Mouse (Mus musculus): ENCODE data around the gene Phldb2. TPM values are rescaled to one million over a fixed set of nuclear protein-coding genes. Genes with fewer than 3 reads are reported as not detected.

Gene Phldb2
- polyA plus RNA-seq (2014; fragmentation: Nextera tagmentation; extraction: Ambion mirVana), result 24.3 and 25.9 TPM in 2 replicates

DNA sequence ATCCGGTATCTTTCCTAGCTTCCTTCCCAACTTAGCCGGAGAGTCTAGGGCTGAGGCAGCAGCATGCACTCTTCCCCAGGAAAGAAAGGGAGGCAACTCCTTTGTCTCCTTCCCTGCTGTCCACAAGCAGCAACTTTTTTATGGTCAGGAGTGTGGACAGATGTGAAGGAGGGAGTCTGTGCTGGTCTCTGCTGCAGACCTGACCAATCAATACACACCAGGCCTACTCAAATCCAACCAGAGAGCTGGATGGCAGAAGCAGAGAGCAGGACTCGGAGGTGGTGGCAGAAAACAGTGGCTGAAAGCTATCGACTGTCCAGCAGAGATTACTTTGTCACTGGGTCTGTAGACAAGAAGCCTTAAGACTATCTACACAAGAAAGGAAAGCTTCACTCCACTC is at the start of gene Phldb2:
Gene Phldb2, minus strand, starts transcription at position 205 of the 400 bp plus-strand sequence.
- peak within 1 kb of the TSS; percentile 33 for H3K4me3 ChIP-seq (ENCODE audit: low read depth, low read length)
- 64% methylated on average over 4 of the region's 4 CpGs for WGBS
- peak; percentile 63; the same call in 1 of the 2 replicates for ATAC-seq (replicated peaks; ENCODE audit: low FRiP score)
- peak within 1 kb of the TSS; percentile 48 for H3K4me2 ChIP-seq
- H3K9ac ChIP-seq (ENCODE audit: low read depth, low read length), result no peak within 1 kb of the TSS
- no peak for DNase-seq (ENCODE audit: low spot score)
- H3K9me3 ChIP-seq (ENCODE audit: control insufficient read depth, low read length), result no peaks in the 10 kb centered on the region
- H3K27ac ChIP-seq (ENCODE audit: low read depth, low read length), result 0 out of 2 replicates have a peak within 1 kb of the TSS, but pooled peaks have one; percentile 32
- H3K4me1 ChIP-seq (replicated peaks; ENCODE audit: control insufficient read depth, insufficient read depth, low read length), result no peaks in the 10 kb centered on the region
- no peaks in the 10 kb centered on the region for H3K36me3 ChIP-seq (ENCODE audit: control insufficient read depth, insufficient read depth, low read length)
- H3K27me3 ChIP-seq (replicated peaks; ENCODE audit: control insufficient read depth, insufficient read depth, low read length), result no peaks in the 10 kb centered on the region

DNA sequence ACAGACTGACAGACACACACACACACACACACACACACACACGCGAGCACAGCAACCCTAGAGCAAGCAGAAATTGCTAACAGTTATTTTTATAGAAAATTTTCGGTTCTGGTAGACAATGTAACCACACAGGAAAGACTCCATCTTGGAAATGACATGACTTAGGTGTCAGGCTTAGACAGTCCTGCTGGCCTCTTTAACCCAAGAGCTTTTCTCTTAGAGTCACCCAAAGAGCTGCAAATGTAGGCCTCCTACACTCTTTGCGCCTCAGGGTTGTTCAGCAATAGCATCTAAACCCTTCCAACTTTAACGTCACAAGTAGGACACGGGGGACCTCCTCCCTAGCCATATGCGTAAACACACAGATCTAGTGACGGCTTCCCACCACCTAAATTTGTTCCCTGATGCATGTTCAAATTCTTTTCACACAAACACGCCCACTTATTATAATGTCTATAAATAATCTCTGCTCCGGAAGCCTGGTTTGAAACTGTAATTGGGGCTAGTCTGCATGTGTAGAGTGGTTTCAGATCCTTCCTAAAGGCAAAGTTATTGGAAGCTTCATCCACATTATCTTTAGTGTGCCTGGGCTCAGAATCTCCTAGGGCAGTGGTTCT is 48.3 kb upstream of the Phldb2 start:
- no peaks in the 10 kb centered on the region for H3K9me3 ChIP-seq (ENCODE audit: control insufficient read depth, low read length)
- no peak overlapping the region for H3K27ac ChIP-seq (ENCODE audit: low read depth, low read length)
- H3K4me1 ChIP-seq (replicated peaks; ENCODE audit: control insufficient read depth, insufficient read depth, low read length), result no peaks in the 10 kb centered on the region
- DNase-seq (ENCODE audit: low spot score) (no peak), ATAC-seq (replicated peaks; ENCODE audit: low FRiP score) (no peak)
- WGBS, result 89% methylated on average over 10 of the region's 10 CpGs
- no peaks in the 10 kb centered on the region for H3K36me3 ChIP-seq (ENCODE audit: control insufficient read depth, insufficient read depth, low read length)
- H3K4me2 ChIP-seq, result no peak overlapping the region
- H3K4me3 ChIP-seq (ENCODE audit: low read depth, low read length), result no peak overlapping the region
- no peak overlapping the region for H3K9ac ChIP-seq (ENCODE audit: low read depth, low read length)
- H3K27me3 ChIP-seq (replicated peaks; ENCODE audit: control insufficient read depth, insufficient read depth, low read length), result no peaks in the 10 kb centered on the region

DNA sequence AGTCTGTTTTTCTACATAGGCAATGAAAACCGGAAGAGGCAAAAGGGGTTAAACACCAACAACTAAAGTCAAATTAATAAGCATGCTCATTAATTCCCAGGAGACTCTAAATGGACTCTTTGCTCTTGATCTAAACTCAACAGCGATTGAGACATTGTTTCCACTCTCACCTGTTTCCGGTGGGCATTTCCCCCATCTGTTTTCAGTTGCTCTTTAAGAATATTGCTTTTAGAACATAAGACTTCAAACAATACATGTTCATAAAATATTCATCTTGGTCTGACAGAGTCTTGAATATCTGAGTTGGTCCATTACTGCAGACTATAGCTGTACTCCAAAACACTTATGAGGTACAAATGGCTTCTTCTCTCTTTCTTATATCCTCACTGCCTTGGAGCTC is 47.6 kb upstream of the Phldb2 start:
- WGBS, result 86% methylated on average over 3 of the region's 3 CpGs
- DNase-seq (ENCODE audit: low spot score), result no peak
- no peaks in the 10 kb centered on the region for H3K27me3 ChIP-seq (replicated peaks; ENCODE audit: control insufficient read depth, insufficient read depth, low read length)
- no peaks in the 10 kb centered on the region for H3K36me3 ChIP-seq (ENCODE audit: control insufficient read depth, insufficient read depth, low read length)
- H3K9me3 ChIP-seq (ENCODE audit: control insufficient read depth, low read length), result no peaks in the 10 kb centered on the region
- no peak for ATAC-seq (replicated peaks; ENCODE audit: low FRiP score)
- H3K4me1 ChIP-seq (replicated peaks; ENCODE audit: control insufficient read depth, insufficient read depth, low read length), result no peaks in the 10 kb centered on the region
- no peak overlapping the region for H3K4me3 ChIP-seq (ENCODE audit: low read depth, low read length)
- H3K9ac ChIP-seq (ENCODE audit: low read depth, low read length), result no peak overlapping the region
- H3K4me2 ChIP-seq, result no peak overlapping the region
- no peak overlapping the region for H3K27ac ChIP-seq (ENCODE audit: low read depth, low read length)

DNA sequence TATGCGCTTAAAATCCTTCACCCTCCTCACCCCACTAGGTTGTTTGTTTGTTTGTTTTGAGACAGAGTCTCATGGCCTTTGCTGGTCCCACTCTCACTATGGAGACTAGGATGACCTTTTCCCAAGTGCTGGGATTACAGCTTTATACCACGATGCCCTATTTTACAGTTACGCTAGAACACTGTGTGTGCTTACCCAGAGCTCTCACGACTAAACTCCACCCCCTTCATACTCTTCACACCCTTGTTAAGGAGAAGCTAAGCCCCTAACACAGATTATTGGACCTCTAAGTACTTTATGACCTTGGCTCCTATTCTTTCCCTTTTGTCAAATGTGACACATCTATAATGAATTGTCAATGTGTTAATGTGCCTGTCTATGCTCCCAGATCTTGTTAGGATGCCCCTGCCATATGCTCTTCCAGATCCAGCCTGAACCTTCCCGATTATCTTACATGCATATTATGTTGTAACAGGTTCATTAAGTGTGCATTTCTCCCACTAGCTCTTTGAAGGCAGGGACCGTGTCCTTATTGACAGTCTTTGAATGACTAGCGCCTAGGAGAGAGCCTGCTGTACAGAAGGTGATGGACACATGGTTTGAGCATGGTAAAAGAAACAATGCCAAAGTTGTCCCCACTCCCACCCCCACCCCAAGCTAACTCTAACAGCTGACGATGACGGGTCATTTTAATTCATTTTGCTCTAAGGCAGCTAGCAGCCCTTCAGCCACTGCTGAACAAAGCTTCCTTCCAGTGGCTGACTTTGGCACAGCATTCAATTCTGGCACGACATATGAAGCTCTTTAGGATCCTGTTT is 46.2 kb upstream of the Phldb2 start:
- Histone ChIP-seq H3K9ac (ENCODE audit: low read depth, low read length) (no peak overlapping the region), H3K9me3 (ENCODE audit: control insufficient read depth, low read length) (no peaks in the 10 kb centered on the region), H3K4me3 (ENCODE audit: low read depth, low read length) (no peak overlapping the region), H3K4me1 (replicated peaks; ENCODE audit: control insufficient read depth, insufficient read depth, low read length) (no peaks in the 10 kb centered on the region), H3K36me3 (ENCODE audit: control insufficient read depth, insufficient read depth, low read length) (no peaks in the 10 kb centered on the region), H3K4me2 (no peak overlapping the region), H3K27me3 (replicated peaks; ENCODE audit: control insufficient read depth, insufficient read depth, low read length) (no peaks in the 10 kb centered on the region), H3K27ac (ENCODE audit: low read depth, low read length) (no peak overlapping the region)
- ATAC-seq (replicated peaks; ENCODE audit: low FRiP score) (no peak), DNase-seq (ENCODE audit: low spot score) (no peak)
- WGBS, result 81% methylated on average over 10 of the region's 10 CpGs

DNA sequence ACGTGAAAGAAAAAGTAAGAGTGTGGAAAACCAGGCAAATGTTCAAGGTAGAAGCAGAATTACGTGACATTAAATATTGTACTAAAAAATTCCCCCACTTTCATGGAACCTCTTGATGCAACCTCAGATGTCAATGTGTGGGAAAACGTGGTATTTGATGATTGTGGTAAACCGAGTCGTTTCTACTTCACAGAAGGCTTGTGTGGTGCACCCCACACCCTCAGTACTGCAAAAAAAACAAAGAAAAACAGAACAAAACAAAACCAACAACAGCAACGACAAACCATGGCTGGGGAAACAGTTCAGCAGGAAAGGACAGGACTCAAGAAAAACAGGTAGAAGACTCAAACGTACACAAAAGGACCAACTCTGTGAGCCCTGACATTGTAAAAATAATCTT is 44.8 kb upstream of the Phldb2 start:
- Histone ChIP-seq H3K4me2 (no peak overlapping the region), H3K27me3 (replicated peaks; ENCODE audit: control insufficient read depth, insufficient read depth, low read length) (no peaks in the 10 kb centered on the region), H3K9me3 (ENCODE audit: control insufficient read depth, low read length) (no peaks in the 10 kb centered on the region), H3K4me3 (ENCODE audit: low read depth, low read length) (no peak overlapping the region), H3K9ac (ENCODE audit: low read depth, low read length) (no peak overlapping the region), H3K27ac (ENCODE audit: low read depth, low read length) (no peak overlapping the region), H3K4me1 (replicated peaks; ENCODE audit: control insufficient read depth, insufficient read depth, low read length) (no peaks in the 10 kb centered on the region), H3K36me3 (ENCODE audit: control insufficient read depth, insufficient read depth, low read length) (no peaks in the 10 kb centered on the region)
- ATAC-seq (replicated peaks; ENCODE audit: low FRiP score) (no peak), DNase-seq (ENCODE audit: low spot score) (no peak)
- 69% methylated on average over 7 of the region's 7 CpGs for WGBS

DNA sequence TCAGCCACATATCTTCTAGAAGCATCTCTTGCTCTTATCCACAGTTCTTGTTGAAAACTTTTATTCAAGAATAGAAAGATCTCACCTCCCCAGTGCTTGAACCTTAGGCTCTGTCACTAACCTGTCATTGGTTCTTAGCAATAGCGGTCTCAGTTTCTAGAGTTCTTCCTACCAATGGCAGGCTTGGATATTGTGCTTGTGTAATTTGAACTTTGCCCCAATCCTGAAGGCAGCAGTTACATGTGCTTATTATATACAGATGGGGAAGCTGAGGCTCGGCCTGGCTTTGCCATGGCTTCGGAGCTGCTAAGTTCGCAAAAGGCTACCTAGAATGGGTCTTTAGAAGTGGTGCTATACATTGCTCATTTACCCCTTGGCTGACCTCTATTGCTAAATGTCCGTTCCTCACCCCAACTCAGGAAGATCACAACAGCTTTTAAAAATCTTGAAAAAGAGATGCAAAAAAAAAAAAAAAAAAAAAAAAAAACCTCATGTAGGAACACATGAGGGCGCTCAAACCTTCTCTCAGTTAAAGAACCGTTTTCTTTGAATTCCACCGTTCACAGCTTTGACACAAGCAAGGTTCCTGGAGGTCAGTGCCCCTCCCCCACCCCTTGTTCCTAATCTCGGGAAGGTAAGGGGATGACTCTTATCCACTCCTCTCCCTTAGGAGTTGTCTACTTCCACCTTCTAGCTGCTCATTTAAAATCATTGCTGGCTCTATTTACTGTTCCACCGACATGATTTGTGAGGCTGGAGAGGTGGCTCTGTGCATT is 37.7 kb upstream of the Phldb2 start:
- no peak overlapping the region for H3K4me3 ChIP-seq (ENCODE audit: low read depth, low read length)
- no peak overlapping the region for H3K4me2 ChIP-seq
- no peaks in the 10 kb centered on the region for H3K9me3 ChIP-seq (ENCODE audit: control insufficient read depth, low read length)
- 44% methylated on average over 10 of the region's 10 CpGs for WGBS
- H3K36me3 ChIP-seq (ENCODE audit: control insufficient read depth, insufficient read depth, low read length), result no peaks in the 10 kb centered on the region
- no peaks in the 10 kb centered on the region for H3K27me3 ChIP-seq (replicated peaks; ENCODE audit: control insufficient read depth, insufficient read depth, low read length)
- no peak overlapping the region for H3K9ac ChIP-seq (ENCODE audit: low read depth, low read length)
- H3K4me1 ChIP-seq (replicated peaks; ENCODE audit: control insufficient read depth, insufficient read depth, low read length), result no peaks in the 10 kb centered on the region
- no peak for DNase-seq (ENCODE audit: low spot score)
- no peak for ATAC-seq (replicated peaks; ENCODE audit: low FRiP score)
- no peak overlapping the region for H3K27ac ChIP-seq (ENCODE audit: low read depth, low read length)

DNA sequence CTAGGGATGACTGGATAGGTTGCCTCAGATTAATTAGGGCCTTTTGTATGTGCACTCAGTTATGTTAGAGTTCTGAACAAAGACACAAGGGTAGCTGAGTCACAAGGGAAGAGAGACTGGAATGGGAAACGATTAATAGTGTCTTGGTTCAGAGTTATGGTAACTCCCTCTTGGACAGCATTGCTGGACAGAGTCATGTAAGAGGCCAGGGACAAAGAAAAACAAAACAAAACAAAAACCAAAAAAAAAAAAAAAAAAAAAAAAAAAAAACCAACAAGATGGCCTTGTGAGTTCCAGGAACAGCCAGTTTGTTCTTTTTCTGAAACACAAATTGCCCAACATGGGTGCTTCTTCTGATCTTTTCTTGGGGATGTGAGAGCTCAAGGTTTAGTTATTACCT is 32.8 kb upstream of the Phldb2 start:
- ATAC-seq (replicated peaks; ENCODE audit: low FRiP score), result no peak
- Histone ChIP-seq H3K4me2 (no peak overlapping the region), H3K27me3 (replicated peaks; ENCODE audit: control insufficient read depth, insufficient read depth, low read length) (no peaks in the 10 kb centered on the region), H3K27ac (ENCODE audit: low read depth, low read length) (no peak overlapping the region), H3K36me3 (ENCODE audit: control insufficient read depth, insufficient read depth, low read length) (no peaks in the 10 kb centered on the region), H3K9me3 (ENCODE audit: control insufficient read depth, low read length) (no peaks in the 10 kb centered on the region), H3K4me3 (ENCODE audit: low read depth, low read length) (no peak overlapping the region), H3K9ac (ENCODE audit: low read depth, low read length) (no peak overlapping the region), H3K4me1 (replicated peaks; ENCODE audit: control insufficient read depth, insufficient read depth, low read length) (no peaks in the 10 kb centered on the region)
- no peak for DNase-seq (ENCODE audit: low spot score)
- WGBS, result 65% methylated on average over 1 of the region's 1 CpGs

DNA sequence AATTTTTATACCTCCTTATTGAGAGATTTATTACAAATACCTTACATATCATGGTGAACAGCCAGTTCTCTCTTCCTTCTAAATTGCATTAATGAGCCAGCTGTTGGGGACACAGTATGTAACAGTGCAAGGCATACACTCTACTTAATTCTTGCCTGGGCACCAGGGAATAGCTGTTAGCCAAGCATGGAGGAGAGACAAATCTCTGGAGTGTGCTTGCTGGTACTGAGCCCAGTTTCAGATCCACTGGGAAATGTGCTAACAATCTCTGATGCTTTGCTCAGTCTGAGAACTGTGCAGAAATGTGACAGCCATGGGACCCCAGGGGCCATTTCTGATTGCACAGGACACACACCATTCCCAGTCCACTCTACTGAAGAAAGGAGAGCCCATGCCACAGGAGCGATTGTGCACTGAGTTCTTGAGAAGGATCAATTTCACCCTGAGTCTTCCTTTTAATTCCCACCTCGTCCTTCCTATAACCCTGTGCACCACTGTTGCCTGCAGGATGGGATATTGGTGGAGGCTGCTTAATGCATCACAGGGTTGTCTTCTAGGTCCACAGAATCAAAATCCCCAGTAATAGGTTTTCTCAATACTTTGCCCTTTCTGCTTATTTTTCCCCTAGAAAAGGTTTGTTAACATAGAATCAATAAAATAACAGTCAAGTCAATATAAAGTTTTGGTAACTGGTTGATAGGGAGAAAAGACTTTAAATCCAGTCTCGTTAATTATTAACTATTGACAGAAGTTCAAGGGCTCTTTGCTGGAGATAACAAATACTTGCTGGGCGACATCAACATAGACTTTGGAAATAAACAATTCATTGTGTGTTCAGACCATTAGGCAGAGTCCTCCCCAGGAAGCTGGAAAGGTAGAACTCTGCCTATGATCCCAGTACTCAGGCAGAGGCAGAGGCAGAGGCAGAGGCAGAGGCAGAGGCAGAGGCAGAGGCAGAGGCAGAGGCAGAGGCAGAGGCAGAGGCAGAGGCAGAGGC is 31.5 kb upstream of the Phldb2 start:
- DNase-seq (ENCODE audit: low spot score), result no peak
- no peak overlapping the region for H3K4me3 ChIP-seq (ENCODE audit: low read depth, low read length)
- H3K27me3 ChIP-seq (replicated peaks; ENCODE audit: control insufficient read depth, insufficient read depth, low read length), result no peaks in the 10 kb centered on the region
- peak; percentile 68 for ATAC-seq (replicated peaks; ENCODE audit: low FRiP score)
- H3K9me3 ChIP-seq (ENCODE audit: control insufficient read depth, low read length), result no peaks in the 10 kb centered on the region
- WGBS, result 60% methylated on average over 4 of the region's 4 CpGs
- H3K36me3 ChIP-seq (ENCODE audit: control insufficient read depth, insufficient read depth, low read length), result no peaks in the 10 kb centered on the region
- H3K4me1 ChIP-seq (replicated peaks; ENCODE audit: control insufficient read depth, insufficient read depth, low read length), result no peaks in the 10 kb centered on the region
- no peak overlapping the region for H3K9ac ChIP-seq (ENCODE audit: low read depth, low read length)
- no peak overlapping the region for H3K4me2 ChIP-seq
- peak overlapping the region; percentile 61 for H3K27ac ChIP-seq (ENCODE audit: low read depth, low read length)

Data from liver, embryonic 11.5 days (tissue).